Mouse (Mus musculus): ENCODE results near the gene Isy1.

GRCm38 (mm10) chr6:87787108-87787890 is 51.3 kb downstream of the Isy1 start:
- TF ChIP-seq CTCF (IDR thresholded peaks at IDR 0.05; ENCODE audit: low read depth, low read length), result no peak
- TF ChIP-seq POLR2A (IDR thresholded peaks at IDR 0.05; ENCODE audit: insufficient read depth, low read length), result no peak
- no peak for TF ChIP-seq EP300 (IDR thresholded peaks at IDR 0.05; ENCODE audit: insufficient read depth, low read depth, low read length)
